Mouse (Mus musculus): ENCODE measurements around the gene Zfp691.
A peak's percentile ranks its signal among the peaks of the same experiment; 100 is the strongest.

The Zfp691 gene

DNA sequence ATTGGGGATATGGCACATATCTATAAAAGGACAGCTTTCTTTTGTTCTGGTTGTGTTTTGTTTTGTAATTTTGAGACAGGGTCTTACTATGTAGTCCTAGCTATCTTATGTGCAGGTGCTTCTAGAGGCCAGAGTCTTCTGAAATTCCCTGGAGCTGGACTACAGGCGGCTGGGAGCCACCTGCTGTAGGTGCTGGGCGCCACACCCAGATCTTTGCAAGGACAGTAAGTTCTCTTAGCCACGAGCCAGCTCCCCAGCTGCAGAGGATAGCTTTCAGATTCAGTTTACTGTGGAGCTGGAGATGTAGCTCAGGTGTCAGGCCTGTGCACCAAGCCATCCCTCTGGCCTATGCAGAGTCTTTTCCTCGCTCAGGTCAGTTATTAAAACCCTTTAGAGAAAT, 6.9 kb downstream of the Zfp691 start:
- DNase-seq, result no peak

DNA sequence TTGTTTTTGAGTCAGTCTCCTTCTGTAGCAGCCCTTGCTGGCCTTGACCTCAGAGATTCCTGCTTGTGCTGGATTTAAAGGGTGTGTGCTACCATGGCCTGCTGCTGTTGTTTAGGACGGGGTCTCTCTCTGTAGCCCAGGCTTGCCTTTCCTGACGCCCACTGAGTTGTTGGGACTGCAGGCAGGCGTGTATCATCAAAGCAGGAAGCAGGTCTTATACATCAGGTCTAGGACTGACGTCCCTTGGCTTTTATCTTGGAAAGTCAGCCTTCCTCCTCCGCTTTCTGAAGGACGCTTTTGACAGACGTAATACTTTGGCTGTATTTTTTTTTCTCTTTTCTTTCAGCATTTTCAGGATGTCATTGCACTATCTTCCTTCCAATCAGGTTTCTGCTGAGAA, 8.1 kb downstream of the Zfp691 start:
- DNase-seq, result no peak

DNA sequence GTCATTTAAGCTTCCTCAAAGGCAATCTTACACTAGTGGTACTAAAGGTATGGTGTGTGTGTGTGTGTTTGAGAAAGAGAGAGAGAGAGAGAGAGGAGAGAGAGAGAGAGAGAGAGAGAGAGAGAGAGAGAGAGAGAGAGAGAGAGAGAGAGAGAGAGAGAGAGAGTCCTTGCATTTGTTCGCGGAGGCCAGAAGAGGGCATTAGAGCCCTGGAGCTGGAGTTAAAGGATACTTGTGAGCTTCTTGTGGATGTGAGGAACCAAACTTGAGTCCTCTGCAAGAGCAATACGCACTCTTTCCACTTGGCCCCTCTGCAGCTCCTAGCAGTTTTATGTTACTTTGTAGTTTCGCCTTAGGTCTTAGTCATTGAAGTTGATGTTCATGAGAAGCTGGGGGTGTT, 11.0 kb downstream of the Zfp691 start:
- DNase-seq, result no peak

DNA sequence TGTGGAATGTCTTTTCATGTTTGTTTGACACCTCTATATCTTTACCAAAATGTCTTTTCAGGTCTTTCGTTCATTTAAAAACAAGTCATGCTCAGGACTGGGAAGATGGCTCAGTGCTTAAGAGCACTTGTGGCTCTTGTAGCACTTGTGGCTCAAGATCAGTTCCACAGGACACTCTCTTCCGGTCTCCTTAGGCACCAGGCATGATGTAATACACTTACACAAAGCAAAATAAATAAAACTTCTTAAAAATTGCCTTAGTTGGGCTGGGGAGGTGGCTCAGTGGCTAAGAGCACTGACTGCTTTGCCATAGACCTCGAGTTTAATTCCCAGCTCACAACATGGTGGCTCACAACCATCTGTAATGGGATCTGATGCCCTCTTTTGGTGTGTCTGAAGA, 12.6 kb downstream of the Zfp691 start:
- DNase-seq, result no peak

DNA sequence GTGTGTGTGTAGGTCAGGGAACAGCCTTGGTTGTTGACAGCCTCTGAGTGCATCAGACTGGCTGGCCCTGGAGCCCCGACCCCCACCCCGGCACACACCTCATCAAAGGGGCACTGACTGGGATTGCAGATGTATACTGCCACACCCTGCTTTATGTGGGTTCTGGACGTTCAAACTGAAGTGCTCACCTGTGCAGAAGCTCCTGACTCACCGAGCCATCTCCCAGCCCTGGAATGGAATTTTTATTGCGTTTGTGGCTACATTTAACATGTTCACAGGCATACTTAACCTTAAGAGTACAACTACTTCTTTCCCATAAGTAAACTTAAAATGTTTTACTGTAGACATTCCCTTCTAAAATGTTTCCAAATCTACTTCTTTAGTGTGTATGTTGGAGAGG, 16.1 kb downstream of the Zfp691 start:
- DNase-seq, result no peak

DNA sequence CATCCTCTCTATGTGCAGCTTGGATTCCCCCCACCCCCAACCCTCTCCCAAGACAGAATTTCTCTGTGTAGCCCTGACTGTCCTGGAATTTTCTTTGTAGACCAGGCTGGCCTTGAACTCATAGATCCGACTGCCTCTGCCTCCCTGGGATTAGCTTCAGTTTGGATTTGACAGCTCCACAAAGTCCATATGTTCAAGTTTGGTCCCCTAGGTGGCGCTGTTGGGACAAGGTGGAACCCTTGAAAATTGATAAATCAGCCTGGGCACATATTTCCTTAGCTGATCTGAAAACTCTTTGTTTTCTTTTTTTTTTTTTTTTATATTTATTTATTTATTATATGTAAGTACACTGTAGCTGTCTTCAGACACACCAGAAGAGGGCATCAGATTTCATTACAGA, 16.8 kb downstream of the Zfp691 start:
- peak; percentile 62 for DNase-seq

DNA sequence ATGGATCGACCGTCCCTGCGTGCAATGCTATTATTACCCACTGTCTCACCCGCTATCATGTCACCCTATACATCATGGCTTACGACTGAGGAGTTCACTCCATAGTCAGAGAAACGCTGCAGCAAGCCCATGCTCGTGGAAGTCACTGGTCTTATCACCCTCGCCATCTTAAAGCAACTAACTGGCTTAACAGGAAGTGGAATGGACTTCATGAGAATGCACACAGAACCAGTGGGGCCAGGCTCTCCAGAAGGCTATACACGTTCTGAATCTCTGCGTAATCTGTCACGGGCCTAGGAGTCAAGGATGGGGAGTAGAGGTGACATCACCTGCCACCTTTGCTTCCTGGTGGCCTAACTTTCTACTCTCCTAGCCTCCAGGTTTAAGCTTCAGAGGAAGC, 25.3 kb downstream of the Zfp691 start:
- no peak for DNase-seq

DNA sequence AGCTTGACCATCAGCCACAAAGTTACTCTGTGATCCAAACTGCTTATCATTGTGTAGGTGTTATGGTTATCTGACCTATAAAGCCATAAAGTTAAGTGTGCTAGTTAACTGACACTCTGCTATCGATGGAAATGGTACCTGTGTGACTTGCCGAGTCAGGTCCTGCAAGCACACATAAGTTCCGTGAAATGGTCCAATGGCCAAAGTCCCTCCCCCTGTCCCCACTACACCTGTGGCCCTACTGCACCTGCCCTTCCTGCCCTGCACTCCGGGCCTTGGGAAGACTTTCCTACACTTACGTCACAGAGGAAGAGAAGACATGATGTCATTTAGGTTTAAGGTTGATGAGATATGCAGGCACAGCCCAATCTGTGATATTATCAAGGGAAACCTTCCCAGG, 26.6 kb downstream of the Zfp691 start:
- no peak for DNase-seq

DNA sequence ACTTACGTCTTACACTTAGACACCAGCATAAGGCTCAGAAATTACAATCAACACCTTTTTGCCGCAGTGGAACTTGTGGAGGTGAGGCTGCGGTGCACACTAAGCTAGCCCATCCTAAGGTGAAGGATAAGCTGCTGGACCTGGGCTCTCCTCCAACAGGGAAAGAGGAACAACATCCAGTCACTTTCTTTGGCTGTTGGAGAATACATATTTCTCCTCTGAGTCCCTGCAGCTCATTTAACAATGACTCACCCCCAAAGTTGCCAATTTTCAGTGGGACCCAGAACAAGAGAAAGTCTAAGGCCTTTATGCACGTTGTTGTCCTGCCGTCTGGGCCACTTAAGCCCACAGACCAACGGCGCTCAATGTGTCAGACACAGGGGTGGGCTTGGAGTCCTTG, 27.2 kb downstream of the Zfp691 start:
- no peak for DNase-seq

DNA sequence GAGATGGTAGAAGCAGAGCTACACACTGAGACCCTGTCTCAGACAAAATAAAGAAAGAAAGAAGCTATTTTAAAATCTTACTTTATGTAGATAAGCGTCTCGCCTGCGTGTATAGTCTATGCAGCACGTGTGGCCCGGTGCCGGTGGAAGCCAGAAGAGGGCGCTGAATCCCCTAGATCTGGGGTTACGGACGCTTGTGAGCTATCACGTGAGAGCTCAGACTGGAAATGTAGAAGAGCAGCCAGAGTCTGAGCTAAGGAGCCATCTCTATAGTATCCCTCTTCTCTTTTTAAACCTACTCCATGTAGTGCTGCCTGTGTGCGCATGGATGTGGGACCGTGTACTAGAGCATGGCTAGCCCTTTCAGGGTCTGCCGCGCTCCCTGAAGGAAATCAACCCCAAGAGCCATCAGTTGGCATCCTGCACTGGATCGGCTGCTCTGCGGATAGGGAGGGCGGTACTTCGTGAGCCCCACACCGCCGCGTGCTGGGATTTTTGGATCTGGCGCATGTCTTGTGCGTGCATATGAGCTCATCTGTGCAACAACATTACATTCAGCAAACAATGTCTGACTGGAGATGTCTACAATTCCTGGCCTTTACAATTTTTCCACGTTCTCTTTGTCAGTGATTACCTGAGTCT, 31.6 kb downstream of the Zfp691 start:
- DNase-seq, result peak; percentile 52

DNA sequence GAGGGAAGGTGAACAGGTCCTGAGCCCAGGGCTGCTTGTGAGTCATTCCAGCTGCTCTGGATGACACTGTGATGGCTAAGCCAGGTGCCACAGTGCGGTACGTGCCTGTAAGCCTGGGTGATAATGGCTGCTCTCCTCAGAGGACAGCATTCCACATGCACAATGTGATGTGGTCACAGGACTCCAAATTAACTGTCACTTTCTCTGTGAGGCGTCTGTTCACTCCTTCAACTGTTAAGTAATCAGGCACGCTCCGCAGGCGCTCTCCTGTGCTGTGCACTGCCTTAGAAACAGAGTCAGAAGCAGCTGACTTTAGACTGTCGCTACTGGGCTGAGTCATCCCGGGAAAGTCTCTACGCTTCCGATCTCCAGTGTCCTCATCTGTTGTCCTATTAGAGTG, 32.8 kb downstream of the Zfp691 start:
- DNase-seq, result no peak

DNA sequence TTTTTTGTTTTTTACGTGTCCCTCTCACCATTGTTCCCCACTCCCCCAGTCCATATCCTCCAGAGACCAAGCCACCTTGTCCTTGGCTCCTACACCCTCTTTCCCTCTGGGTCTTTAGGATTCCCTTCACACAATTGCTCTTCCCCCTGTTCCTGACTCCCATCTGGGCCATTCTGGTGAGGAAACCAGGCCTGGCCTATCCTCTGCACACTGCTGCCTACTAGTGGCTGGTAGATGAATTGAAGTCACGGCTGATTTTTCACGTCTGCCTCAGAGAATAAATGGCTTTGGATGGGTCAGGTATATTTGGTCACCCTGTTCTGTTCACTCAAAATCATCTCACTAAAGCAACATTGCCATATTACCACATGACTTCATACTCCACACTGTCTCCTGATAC, 33.9 kb downstream of the Zfp691 start:
- DNase-seq, result peak; percentile 55

DNA sequence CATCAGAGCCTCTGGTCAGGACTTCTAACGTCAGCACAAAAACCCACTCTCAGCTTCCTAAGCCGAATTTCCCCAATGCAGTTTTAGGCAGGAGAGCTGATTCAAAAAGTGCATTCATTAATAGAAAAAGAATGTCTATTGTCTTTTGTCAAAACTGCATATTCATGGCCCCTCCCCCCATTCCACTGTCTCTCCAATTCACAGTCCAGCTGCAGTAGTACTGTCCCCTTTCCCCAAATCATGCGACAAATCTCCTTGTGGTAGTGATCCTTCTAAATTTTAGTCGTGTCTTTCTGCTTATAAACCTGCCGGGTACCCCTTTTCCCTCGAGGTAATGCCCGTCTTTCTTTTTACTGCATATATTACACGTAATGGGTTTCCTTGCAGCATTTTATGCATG, 35.2 kb downstream of the Zfp691 start:
- no peak for DNase-seq

DNA sequence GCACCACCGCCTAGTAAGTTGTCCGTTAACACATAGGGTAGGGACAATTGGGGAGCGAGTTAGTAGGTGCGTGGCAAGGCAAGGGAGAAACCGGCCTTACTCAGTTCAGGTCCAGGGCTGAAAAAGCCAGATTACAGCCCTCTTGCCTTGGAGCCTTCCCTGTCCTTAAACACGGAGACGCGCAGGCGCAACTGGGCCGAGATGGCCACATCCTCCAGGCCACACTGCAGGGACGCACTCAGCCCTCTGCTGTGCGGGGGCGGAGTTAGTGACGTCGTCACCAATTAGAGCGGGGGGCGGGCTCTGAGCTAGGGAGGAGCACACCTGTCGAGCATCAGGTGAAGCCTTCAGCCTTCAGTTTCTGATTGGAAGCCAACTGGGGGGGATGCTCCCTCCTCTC, 35.8 kb downstream of the Zfp691 start:
- DNase-seq, result no peak

DNA sequence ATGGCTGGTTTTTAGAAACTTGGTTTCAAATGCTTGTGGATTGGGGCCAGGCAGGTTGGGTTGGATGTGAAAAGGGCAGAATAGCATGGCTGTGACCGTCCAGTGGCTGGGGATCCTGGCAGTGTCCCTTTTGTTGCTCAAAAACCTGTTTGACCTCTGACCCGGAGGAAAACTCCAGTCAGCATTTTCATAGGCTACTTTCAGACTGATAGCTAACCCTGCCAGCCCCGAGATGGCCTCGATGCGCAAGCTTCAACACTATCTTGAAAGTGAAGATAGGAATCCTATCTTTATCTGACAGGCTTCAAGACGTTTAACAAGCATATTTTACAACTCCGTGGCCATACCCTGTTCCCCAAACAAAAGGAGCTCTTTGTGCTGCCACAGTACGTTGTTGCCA, 36.7 kb downstream of the Zfp691 start:
- DNase-seq, result no peak

DNA sequence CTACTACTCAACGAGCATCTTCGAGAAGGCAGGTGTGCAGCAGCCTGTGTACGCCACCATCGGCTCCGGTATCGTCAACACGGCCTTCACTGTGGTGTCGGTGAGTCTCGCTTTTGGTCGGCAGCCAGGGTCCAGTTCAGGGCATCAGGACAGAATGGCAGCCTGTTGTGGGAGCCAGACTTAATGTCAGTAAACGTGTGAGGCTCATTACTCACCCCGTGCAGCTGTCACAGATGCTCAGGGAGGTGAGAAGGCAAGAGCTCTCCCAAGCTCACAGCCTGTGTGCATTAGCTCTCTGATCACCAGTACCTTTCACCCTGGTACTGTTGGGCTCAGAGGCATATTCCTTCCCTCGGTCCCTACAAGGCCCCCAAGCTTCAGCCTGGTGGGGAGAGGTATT, 40.1 kb downstream of the Zfp691 start:
- DNase-seq, result no peak

DNA sequence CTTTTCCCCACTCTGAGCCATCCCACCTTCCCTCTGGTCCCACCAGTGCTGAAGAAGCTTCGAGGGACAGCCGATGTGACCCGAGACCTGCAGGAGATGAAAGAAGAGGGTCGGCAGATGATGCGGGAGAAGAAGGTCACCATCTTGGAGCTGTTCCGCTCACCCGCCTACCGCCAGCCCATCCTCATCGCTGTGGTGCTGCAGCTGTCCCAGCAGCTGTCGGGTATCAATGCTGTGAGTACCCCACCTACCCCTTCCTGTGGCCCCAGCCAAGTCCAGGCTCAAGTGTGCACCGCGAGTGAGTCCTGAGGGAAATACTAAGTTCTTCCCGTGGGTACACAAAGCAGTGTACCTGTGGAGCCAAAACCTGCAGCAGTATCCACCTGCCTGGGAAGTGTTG, 40.7 kb downstream of the Zfp691 start:
- DNase-seq, result no peak

DNA sequence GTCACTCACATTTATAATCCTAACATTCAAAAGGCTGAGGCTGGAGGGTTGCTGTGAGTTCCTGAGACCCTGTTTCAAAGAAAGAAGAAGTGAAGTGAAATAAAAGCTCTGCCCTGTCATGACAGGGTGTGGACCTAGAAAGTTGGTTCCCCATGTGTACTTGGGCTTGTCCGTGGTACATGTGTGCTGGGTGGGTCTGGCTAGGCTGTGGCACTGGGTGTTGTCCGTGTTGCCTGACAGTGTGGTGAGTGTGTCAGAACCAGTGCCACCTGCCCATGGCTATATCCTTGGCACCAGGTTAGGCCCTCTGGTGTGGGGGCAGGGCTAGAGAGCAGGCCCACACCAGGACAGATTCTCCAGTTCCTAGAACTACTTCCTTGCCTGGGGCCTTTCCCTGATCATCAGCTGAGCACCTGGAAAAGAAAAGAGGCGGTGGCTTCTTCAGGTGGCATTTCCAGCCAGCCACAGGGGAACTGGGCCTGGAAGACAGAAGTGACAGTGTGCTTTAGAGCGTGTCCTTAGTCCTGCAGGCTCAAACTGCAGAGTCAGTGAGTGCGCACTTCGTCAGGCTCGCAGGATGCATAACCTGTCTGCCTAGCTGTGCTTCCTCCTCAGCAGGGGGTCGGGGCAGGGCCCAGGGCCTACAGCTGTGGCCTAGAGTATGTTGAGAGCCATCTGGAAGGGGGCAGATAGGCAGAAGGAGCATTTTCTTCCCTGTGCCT, 42.6 kb downstream of the Zfp691 start:
- DNase-seq, result no peak

DNA sequence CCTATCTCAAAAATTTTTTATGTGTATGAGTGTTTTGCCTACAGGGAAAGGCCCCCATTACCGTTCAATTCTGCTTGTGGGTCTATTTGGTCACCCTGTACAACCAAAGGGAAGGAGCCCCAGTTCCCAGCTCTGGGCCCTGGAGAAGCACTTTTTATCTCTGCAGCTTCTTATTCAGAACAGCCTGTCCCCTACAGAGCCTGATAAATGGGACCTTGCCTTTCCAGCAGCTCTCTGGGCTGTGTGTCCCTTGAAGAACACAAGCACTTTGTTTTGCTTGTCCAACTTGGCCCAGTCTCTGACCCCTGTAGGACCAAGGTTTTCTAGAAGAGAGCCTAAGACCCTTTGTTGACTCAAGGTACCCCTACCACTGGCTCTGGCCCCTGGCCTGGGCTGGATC, 44.9 kb downstream of the Zfp691 start:
- DNase-seq, result no peak

DNA sequence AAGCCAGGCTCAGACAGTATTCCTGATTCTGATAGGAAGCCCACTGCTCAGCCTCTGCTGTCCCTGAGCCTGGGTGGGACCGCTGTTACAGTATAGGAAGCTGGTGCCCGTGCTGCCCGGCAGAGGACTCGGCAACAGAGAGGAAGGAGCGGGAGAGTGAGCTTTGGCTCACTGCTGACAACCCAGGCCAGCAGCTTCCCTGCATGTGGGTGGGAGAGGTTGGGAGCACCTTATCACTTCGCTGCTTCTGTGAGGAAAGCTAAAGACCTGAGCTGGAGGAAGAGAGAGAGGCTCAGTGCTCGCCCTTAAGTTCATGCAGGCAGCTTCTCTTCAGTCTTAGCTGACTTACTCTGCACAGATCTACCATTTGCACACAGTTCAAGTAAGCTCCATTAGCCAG, 45.4 kb downstream of the Zfp691 start:
- no peak for DNase-seq

DNA sequence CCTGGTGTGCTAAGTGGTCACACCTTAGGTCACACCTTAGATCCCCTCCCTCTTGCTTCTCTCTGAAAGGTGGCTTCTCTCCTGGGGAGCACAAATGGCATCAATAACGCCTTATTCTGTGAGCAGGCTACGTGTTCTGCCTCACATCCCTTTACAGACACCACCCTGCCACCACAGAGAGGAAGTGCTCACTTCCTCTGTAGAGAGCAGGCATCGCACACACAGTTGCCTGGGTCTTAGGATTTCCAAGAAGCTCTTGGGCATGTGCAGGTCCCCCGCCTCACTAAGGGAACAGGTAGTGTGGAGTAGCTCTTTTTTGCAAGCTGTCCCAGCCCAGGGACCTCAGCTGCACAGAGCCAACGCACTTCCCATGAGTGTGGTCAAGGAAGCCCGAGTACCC, 46.8 kb downstream of the Zfp691 start:
- DNase-seq, result peak; percentile 62

DNA sequence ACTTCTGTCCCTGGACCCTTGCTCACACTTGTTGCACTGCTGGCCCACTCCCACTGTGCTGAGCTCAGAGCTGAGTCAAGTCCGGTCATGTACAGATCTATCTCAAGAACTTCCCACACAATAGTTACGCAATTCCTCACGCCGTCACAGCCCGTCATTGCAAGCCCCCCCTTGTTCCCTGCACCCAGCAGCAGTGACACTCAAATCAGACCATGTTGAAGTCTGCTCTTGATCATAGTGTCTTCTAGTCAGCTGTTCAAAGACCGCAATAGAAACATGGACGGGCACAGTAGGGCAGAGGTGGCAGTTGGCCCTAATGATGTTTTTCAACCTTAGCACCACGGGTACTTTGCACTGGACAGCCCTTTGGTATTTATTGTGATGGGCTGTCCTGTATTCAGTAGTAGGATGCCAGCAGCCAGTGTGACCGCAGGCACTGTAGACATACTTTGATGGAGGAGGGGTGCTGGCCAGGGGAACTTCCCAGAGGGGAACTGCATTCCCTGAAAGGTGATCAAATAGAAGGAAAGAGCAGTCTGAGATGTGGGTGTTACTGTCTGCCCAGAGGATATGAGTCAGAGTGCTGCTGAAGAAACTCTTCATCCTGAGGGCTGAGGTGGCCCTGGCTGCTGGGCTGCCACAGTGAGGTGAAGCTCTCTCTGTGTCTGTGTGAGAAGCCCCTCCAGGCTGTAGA, 48.3 kb downstream of the Zfp691 start:
- DNase-seq, result no peak

DNA sequence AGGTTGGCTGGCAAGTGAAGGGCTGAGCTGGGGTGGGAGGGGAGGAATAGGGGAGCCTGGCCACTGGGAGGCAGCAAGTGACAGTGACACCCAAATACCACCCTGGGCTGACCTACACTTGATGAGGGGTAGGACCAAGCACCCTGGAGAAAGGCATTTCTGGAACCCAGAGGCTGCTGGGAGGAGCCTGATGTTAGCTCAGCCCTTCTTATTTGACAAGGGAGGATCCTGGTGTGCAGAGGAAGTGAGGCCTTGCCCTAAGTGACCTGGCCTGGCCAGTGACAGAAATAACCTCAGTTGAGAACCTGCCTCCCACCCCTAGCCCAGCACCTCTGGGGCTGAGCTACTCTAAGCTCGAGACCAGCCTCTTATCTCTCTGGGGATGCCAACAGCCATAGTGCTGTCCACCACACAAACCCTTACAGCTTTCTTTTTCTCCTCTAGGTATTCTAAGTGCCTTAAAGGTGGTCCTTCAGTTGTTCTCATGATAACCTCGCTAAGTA, 49.2 kb downstream of the Zfp691 start:
- DNase-seq, result no peak

DNA sequence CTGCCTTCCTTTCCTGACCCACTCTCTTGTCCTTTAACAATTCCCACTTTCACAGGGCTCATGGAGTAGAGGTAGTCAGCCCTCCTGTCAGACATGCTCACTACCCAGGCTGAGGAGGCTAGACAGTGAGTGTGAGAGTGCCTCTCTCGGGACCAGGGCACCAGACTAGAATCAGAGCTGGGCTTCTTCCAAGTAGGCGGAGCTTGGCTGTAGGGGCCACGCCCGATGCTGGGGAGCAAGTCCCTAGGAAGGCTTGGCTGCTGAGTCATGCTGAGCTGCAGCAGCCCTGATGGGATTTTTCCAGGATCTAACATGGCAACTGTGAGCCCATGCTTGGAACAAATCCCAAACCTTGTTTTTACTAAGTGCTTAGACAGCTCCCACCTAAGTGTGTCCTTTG, 52.7 kb downstream of the Zfp691 start:
- no peak for DNase-seq
